Mouse (Mus musculus) lung, embryonic 14.5 days (tissue): ENCODE measurements around the gene Mmp17. TPM values are rescaled to one million over a fixed set of nuclear protein-coding genes. Genes with fewer than 3 reads are reported as not detected.

Experiments
- ATAC-seq: fragments of 200-750 bp; cut with Nextera tagmentation; 2 replicates; pipeline ENCODE4 v1.8.0; 2017; ENCODE audit warnings: mild to moderate bottlenecking, moderate TSS enrichment, moderate library complexity; ENCODE audit not compliant: insufficient read depth
- DNase-seq: peaks from one replicate; pipeline ENCODE4 v3.0.0-alpha.2; 2015
- H3K27ac ChIP-seq: fragments of 300-500 bp; sonication (generic); 2 replicates; pipeline ENCODE4 v1.5.1; 2014; ENCODE audit warnings: low read depth, mild to moderate bottlenecking, moderate library complexity
- H3K27me3 ChIP-seq: fragments of 300-500 bp; sonication (generic); 2 replicates; pipeline ENCODE4 v1.6.1; 2014; ENCODE audit warnings: low read length, control low read depth; ENCODE audit not compliant: insufficient read depth
- H3K36me3 ChIP-seq: fragments of 300-500 bp; sonication (generic); 2 replicates; pipeline ENCODE4 v1.6.1; 2014; ENCODE audit warnings: control low read depth; ENCODE audit not compliant: insufficient read depth
- H3K4me1 ChIP-seq: fragments of 300-500 bp; sonication (generic); 2 replicates; pipeline ENCODE4 v1.6.1; 2014; ENCODE audit warnings: antibody characterized with exemption, control low read depth; ENCODE audit not compliant: insufficient read depth
- H3K4me2 ChIP-seq: fragments of 300-500 bp; sonication (generic); 2 replicates; pipeline ENCODE4 v1.6.1; 2014; ENCODE audit warnings: mild to moderate bottlenecking
- H3K4me3 ChIP-seq: fragments of 300-500 bp; sonication (generic); 2 replicates; pipeline ENCODE4 v1.5.1; 2014; ENCODE audit warnings: low read depth, low read length
- H3K9ac ChIP-seq: fragments of 300-500 bp; sonication (generic); 2 replicates; pipeline ENCODE4 v1.6.1; 2014
- H3K9me3 ChIP-seq: fragments of 300-500 bp; sonication (generic); 2 replicates; pipeline ENCODE4 v1.6.1; 2016; ENCODE audit warnings: low read depth, low read length, control low read depth
- CTCF ChIP-seq: IDR thresholded peaks from 2 replicates; pipeline ENCODE4 v1.5.1; 2016; ENCODE audit warnings: antibody characterized with exemption, low read depth
- WGBS: fragments of 180-500 bp; shearing (Covaris S2); extraction: QIAGEN DNeasy Blood & Tissue Kit; methylation state at CpG from one replicate; pipeline ENCODE4 v1.1.7; 2014; 5-methylcytosine and 5-hydroxymethylcytosine counted together
- polyA plus RNA-seq: library from polyadenylated mRNA; unstranded; fragments of >200 nt; fragmentation: Nextera tagmentation; extraction: Ambion mirVana; gene quantifications from 2 replicates; pipeline ENCODE4 v1.2.1, GENCODE M21; 2014

Mmp17 gene
- polyA plus RNA-seq, 1 experiment from 2014 or later = 1.5 TPM

DNA sequence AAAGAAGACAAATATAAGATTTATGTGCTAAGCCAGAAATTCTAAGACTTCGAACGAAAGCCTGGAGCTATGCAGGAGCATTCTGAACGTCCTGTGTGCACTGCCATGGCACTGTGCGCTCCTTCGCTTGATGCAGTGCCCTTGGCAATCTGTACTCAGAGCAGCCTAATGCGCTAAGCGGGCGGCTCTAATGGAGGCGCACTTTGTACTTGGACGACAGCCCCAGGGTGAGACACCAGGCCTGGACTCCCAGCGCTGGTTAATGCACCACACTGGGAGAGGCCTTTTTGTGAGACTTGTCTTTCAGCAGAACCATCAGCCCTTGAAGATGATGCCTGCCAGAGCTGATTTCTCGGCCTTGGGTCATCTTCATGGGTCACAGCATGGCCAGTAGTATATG is 34.3 kb upstream of the Mmp17 start:
- H3K4me1 ChIP-seq = no peaks in the 10 kb centered on the region
- H3K9ac ChIP-seq = no peak overlapping the region
- DNase-seq (no peak), ATAC-seq (no peak)
- H3K4me2 ChIP-seq = no peak overlapping the region
- TF ChIP-seq CTCF = no peak
- no peaks in the 10 kb centered on the region for H3K27me3 ChIP-seq
- WGBS = 92% methylated on average over 12 of the region's 12 CpGs
- H3K36me3 ChIP-seq = peaks cover 89% of the 10 kb centered on the region
- H3K4me3 ChIP-seq = no peak overlapping the region
- no peaks in the 10 kb centered on the region for H3K9me3 ChIP-seq
- no peak overlapping the region for H3K27ac ChIP-seq

DNA sequence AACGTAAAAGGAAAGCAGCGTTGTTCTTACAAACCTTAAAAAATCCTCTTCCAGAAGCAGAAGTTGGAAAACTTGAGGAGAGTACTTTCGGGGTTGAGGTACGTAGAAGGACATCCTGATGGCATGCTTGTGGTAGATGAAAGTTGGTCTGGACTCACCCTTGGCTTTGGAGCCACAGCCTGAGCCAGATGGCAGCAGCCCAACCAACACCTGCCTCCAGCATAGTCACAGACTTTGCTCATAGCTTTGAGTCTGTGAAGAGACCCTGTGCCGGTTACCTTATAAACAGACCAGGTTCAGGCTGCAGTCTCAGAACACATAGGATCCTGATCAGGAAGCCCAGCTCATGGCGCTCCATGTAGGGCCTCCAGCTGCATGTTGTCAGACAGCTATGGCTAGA is 33.2 kb upstream of the Mmp17 start:
- Histone ChIP-seq H3K27me3 (no peaks in the 10 kb centered on the region), H3K36me3 (peaks cover 94% of the 10 kb centered on the region), H3K27ac (no peak overlapping the region), H3K4me2 (no peak overlapping the region), H3K4me1 (no peaks in the 10 kb centered on the region), H3K4me3 (no peak overlapping the region), H3K9ac (no peak overlapping the region), H3K9me3 (no peaks in the 10 kb centered on the region)
- no peak for TF ChIP-seq CTCF
- no peak for DNase-seq
- 97% methylated on average over 6 of the region's 6 CpGs for WGBS
- no peak for ATAC-seq

DNA sequence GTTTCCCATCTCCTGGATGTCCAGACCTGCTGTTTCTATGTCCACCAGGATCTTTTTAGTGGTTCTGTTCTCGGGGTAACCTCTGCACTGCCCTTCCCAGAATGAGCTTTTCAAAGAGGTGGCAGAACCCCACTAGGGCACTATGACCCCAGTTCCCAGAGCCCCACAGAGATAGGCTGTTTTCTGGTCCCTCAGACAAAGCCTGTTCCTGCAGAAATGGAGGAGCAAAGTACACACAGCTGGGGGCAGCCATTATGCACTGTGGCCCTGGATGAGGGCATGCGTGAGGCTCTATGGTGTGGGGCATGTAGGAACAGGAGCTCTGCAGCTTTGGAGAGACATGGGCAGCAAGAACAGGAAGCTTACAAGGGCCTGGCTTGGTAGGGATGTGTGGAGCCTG is 32.0 kb upstream of the Mmp17 start:
- peaks cover 95% of the 10 kb centered on the region for H3K36me3 ChIP-seq
- H3K9ac ChIP-seq = no peak overlapping the region
- H3K9me3 ChIP-seq = no peaks in the 10 kb centered on the region
- no peak overlapping the region for H3K4me2 ChIP-seq
- no peak overlapping the region for H3K4me3 ChIP-seq
- ATAC-seq = no peak
- no peaks in the 10 kb centered on the region for H3K27me3 ChIP-seq
- 92% methylated on average over 2 of the region's 2 CpGs for WGBS
- H3K4me1 ChIP-seq = no peaks in the 10 kb centered on the region
- no peak overlapping the region for H3K27ac ChIP-seq
- no peak for DNase-seq
- TF ChIP-seq CTCF = no peak

DNA sequence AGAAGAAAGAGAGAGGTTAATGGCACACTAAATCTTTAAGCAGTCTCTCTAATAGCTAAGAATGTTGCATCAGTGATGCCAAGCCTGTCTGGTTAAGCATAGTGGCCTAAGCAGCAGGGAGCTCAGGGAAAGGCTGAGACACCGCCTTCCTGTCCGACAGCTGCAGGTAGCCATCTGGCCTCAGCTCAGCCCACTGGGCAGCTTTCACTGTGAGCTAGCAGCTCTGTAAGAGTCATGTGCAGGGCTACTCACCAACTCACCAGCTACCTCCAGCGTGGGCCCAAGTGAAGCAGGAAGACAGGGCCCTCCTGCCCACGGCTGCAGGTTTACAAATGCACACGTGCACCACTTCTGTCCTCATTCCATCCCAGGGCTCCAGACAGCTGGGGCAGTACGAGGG is 30.3 kb upstream of the Mmp17 start:
- H3K36me3 ChIP-seq = peaks cover 95% of the 10 kb centered on the region
- no peak overlapping the region for H3K9ac ChIP-seq
- H3K4me2 ChIP-seq = no peak overlapping the region
- DNase-seq (no peak), ATAC-seq (no peak)
- H3K27ac ChIP-seq = no peak overlapping the region
- no peaks in the 10 kb centered on the region for H3K4me1 ChIP-seq
- no peaks in the 10 kb centered on the region for H3K9me3 ChIP-seq
- H3K27me3 ChIP-seq = no peaks in the 10 kb centered on the region
- WGBS = 87% methylated on average over 6 of the region's 6 CpGs
- H3K4me3 ChIP-seq = no peak overlapping the region
- no peak for TF ChIP-seq CTCF

DNA sequence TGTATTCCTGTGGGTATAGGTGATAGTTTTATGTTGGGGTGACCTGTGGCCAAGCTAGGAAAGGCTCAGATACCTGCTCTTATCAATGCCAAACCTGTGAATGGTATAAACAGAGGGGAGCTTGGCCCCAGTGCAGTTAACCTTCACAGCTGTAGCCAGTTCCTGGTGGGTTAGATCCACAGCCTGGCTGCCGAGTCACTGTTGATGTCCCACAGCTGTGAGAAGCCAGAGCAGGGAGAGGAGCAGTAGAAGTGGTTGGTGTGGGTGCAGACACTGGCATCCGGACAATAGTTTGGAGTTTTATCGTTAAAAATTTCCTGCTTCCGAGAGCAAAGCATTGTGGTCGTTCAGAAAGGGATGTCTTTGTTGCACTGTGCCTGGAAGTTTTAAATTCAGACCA is 25.4 kb upstream of the Mmp17 start:
- no peaks in the 10 kb centered on the region for H3K9me3 ChIP-seq
- ATAC-seq = no peak
- H3K4me2 ChIP-seq = no peak overlapping the region
- peaks cover 98% of the 10 kb centered on the region for H3K36me3 ChIP-seq
- H3K4me3 ChIP-seq = no peak overlapping the region
- no peak for DNase-seq
- no peak overlapping the region for H3K27ac ChIP-seq
- no peak overlapping the region for H3K9ac ChIP-seq
- H3K27me3 ChIP-seq = no peaks in the 10 kb centered on the region
- WGBS = 83% methylated on average over 5 of the region's 5 CpGs
- H3K4me1 ChIP-seq = no peaks in the 10 kb centered on the region
- TF ChIP-seq CTCF = no peak

DNA sequence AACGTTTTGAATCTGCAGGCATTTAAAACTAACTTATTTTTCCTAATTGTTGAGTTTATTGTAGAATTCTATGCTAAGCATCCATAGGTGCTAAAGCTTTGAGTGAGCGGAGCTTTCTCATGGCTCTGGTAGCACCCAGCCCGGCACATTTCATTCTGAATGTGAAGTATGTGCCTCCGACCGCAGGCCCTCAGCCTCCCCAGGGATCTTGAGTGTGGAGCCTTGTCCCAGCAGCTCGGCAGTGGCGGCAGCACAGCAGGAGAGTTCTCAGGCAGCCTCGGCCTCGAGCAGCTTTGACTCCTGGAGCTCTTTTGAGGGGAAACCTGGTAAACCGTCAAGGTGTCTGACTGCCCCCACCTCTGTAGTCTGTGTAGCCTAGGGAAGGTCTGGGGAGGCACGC is 24.7 kb upstream of the Mmp17 start:
- 79% methylated on average over 11 of the region's 11 CpGs for WGBS
- no peak for TF ChIP-seq CTCF

DNA sequence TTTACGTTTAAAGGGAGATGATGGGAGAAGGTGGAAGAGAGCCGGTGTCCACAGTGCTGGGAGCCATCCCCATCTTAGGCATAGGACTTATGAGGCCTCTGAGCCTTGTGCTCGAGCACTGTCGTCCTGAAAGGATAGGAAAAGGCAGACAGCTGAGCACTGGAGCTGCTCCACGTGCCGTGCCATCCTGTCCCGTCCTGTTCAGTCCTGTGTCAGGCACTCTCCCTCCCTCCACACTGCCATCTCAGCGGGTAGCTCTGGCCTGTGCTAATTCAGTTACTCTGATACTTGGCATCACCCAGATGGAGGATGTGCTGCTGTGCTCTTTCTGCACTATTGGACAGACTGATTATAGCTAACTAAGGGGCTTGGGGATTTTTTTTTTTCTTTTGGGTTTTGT is 21.6 kb upstream of the Mmp17 start:
- Histone ChIP-seq H3K9me3 (no peaks in the 10 kb centered on the region), H3K4me2 (no peak overlapping the region), H3K4me1 (no peaks in the 10 kb centered on the region), H3K27ac (no peak overlapping the region), H3K27me3 (no peaks in the 10 kb centered on the region), H3K9ac (no peak overlapping the region), H3K4me3 (no peak overlapping the region), H3K36me3 (peaks cover 99% of the 10 kb centered on the region)
- TF ChIP-seq CTCF = no peak
- WGBS = 89% methylated on average over 8 of the region's 8 CpGs
- ATAC-seq (no peak), DNase-seq (no peak)

More for the DNA sequence above, 24.7 kb upstream of the Mmp17 start:
- H3K4me3 ChIP-seq = no peak overlapping the region
- H3K27ac ChIP-seq = no peak overlapping the region
- H3K4me2 ChIP-seq = no peak overlapping the region
- ATAC-seq = no peak
- no peak overlapping the region for H3K9ac ChIP-seq
- H3K9me3 ChIP-seq = no peaks in the 10 kb centered on the region
- DNase-seq = no peak
- H3K36me3 ChIP-seq = peaks cover 100% of the 10 kb centered on the region
- no peaks in the 10 kb centered on the region for H3K27me3 ChIP-seq
- H3K4me1 ChIP-seq = no peaks in the 10 kb centered on the region

DNA sequence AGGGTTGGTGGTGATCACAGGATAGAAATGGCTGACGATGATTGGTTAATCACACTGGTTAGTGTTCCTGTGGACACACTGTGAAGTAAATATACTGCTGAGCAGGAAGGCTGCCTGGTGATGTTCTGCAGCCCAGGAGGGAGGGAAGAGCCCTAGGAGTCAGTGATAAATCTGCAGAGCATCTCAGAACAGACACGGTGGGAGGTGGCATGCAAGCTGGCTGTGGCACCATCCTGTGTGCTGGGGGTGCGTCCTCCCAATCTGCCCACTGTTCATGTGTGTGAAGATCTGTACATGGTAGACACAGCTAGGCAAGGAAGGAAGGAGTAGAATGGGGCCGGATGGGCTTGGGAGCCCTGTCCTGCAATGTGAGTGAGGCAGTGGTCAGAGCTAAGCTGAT is 15.4 kb upstream of the Mmp17 start:
- DNase-seq (no peak), ATAC-seq (no peak)
- Histone ChIP-seq H3K36me3 (peaks cover 85% of the 10 kb centered on the region), H3K9me3 (no peaks in the 10 kb centered on the region), H3K27ac (no peak overlapping the region), H3K9ac (no peak overlapping the region), H3K4me3 (no peak overlapping the region), H3K27me3 (no peaks in the 10 kb centered on the region), H3K4me2 (no peak overlapping the region), H3K4me1 (no peaks in the 10 kb centered on the region)
- TF ChIP-seq CTCF = no peak
- WGBS = 94% methylated on average over 4 of the region's 4 CpGs
